Mouse (Mus musculus) midbrain, embryonic 14.5 days (tissue): Measurements from ENCODE around the gene Olfr653. TPM values are rescaled to one million over a fixed set of nuclear protein-coding genes. Genes with fewer than 3 reads are reported as not detected.

Experiments
- ATAC-seq: fragments of 200-750 bp; cut with Nextera tagmentation; 2 replicates; pipeline ENCODE4 v1.8.0; 2017; ENCODE audit warnings: moderate number of reproducible peaks, moderate library complexity; ENCODE audit not compliant: low FRiP score, low TSS enrichment
- DNase-seq: peaks from one replicate; pipeline ENCODE4 v3.0.0-alpha.2; 2015
- H3K27ac ChIP-seq: fragments of 300-500 bp; sonication (generic); replicated peaks from 2 replicates; pipeline ENCODE4 v1.5.1; 2014; ENCODE audit warnings: mild to moderate bottlenecking, low read depth, low read length, moderate library complexity
- H3K27me3 ChIP-seq: fragments of 300-500 bp; sonication (generic); 2 replicates; pipeline ENCODE4 v1.6.1; 2014; ENCODE audit warnings: low read length, control low read depth, mixed read lengths; ENCODE audit not compliant: control insufficient read depth, insufficient read depth
- H3K36me3 ChIP-seq: fragments of 300-500 bp; sonication (generic); 2 replicates; pipeline ENCODE4 v1.6.1; 2014; ENCODE audit warnings: low read length, control low read depth; ENCODE audit not compliant: control insufficient read depth, insufficient read depth
- H3K4me1 ChIP-seq: fragments of 300-500 bp; sonication (generic); 2 replicates; pipeline ENCODE4 v1.6.1; 2014; ENCODE audit warnings: mild to moderate bottlenecking, antibody characterized with exemption, low read length, control low read depth; ENCODE audit not compliant: control insufficient read depth, insufficient read depth
- H3K4me2 ChIP-seq: fragments of 300-500 bp; sonication (generic); 2 replicates; pipeline ENCODE4 v1.6.1; 2014; ENCODE audit warnings: mild to moderate bottlenecking, low read length, moderate library complexity
- H3K4me3 ChIP-seq: fragments of 300-500 bp; sonication (generic); replicated peaks from 2 replicates; pipeline ENCODE4 v1.5.1; 2014; ENCODE audit warnings: low read depth, low read length
- H3K9ac ChIP-seq: fragments of 300-500 bp; sonication (generic); replicated peaks from 2 replicates; pipeline ENCODE4 v1.6.1; 2014; ENCODE audit warnings: mild to moderate bottlenecking, low read length, moderate library complexity
- H3K9me3 ChIP-seq: fragments of 300-500 bp; sonication (generic); 2 replicates; pipeline ENCODE4 v1.6.1; 2016; ENCODE audit warnings: low read length, control low read depth, mixed read lengths; ENCODE audit not compliant: control insufficient read depth
- WGBS: fragments of 180-500 bp; shearing (Covaris S2); extraction: QIAGEN DNeasy Blood & Tissue Kit; methylation state at CpG from one replicate; pipeline ENCODE4 v1.1.7; 2014; 5-methylcytosine and 5-hydroxymethylcytosine counted together
- polyA plus RNA-seq: library from polyadenylated mRNA; unstranded; fragments of >200 nt; fragmentation: Nextera tagmentation; extraction: Ambion mirVana; gene quantifications from 2 replicates; pipeline ENCODE4 v1.2.1, GENCODE M21; 2014

The Olfr653 gene
- polyA plus RNA-seq, 1 experiment from 2014 or later = not detected

DNA sequence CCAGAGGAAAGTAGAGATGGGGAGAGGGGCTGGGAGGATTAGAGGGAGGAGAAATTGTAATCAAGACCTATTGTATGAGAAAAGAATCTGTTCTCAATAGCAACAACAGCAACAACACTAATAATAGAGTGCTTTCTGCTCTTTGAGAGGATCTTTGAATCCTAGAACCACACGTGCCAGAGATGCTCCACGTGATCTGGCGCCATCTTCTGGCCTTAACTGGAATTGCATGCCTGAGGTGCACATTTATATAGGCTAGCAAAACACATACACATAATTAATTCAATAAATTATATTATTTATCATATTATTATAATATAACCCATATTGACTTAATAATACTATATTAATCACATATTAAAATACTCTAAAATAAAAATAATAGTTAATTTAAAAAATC, 26.1 kb downstream of the Olfr653 start:
- no peak overlapping the region for H3K4me2 ChIP-seq
- no peaks in the 10 kb centered on the region for H3K4me1 ChIP-seq
- ATAC-seq = no peak
- H3K27me3 ChIP-seq = no peaks in the 10 kb centered on the region
- H3K9ac ChIP-seq = no peak overlapping the region
- no peak for DNase-seq
- no peak overlapping the region for H3K4me3 ChIP-seq
- no peaks in the 10 kb centered on the region; the same call in 1 of the 2 replicates for H3K9me3 ChIP-seq
- H3K36me3 ChIP-seq = no peaks in the 10 kb centered on the region
- no peak overlapping the region for H3K27ac ChIP-seq
- 7% methylated on average over 3 of the region's 3 CpGs for WGBS

- Histone ChIP-seq H3K36me3 (no peaks in the 10 kb centered on the region), H3K27me3 (no peaks in the 10 kb centered on the region), H3K9ac (no peak overlapping the region), H3K4me2 (no peak overlapping the region), H3K27ac (no peak overlapping the region), H3K4me3 (no peak overlapping the region), H3K9me3 (no peaks in the 10 kb centered on the region; the same call in 1 of the 2 replicates), H3K4me1 (no peaks in the 10 kb centered on the region)
- ATAC-seq = no peak
- no peak for DNase-seq
Measured at GRCm38 (mm10) chr7:104604727-104605126, 27.6 kb downstream of the Olfr653 start.

- Histone ChIP-seq H3K27me3 (no peaks in the 10 kb centered on the region), H3K36me3 (no peaks in the 10 kb centered on the region), H3K9me3 (no peaks in the 10 kb centered on the region), H3K27ac (no peak within 1 kb of the TSS), H3K4me1 (no peaks in the 10 kb centered on the region), H3K4me2 (no peak within 1 kb of the TSS), H3K9ac (no peak within 1 kb of the TSS), H3K4me3 (no peak within 1 kb of the TSS)
- ATAC-seq (no peak), DNase-seq (no peak)
- WGBS = 74% methylated on average over 4 of the region's 4 CpGs
Measured at GRCm38 (mm10) chr7:104613655-104614054, 36.5 kb downstream of the Olfr653 start, which contains the start of gene Olfr656. TSS of gene Olfr656 (plus strand) at chr7:104613955.

DNA sequence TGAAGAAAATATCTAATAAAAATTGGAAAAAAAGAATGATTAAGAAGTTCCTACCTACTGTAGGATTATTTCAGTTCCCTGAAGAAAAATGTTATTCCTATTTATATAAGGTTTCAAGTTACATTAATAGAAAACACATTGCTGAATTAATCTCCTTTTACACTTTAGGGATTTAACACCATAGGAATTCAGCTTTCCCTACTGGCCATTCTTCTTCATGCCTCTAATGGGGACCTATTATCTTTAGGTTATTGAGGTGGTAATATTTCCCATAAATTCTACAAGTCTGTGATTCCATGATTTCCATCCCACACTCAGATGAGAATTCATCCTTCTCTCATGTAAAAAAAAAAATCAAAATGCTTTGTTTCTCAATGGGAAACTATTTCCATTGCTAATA, 47.4 kb downstream of the Olfr653 start, which contains the start of gene Olfr657:
Gene Olfr657 (plus strand): TSS at position 301 of the 400 bp plus-strand sequence.
- no peak within 1 kb of the TSS for H3K9ac ChIP-seq
- no peaks in the 10 kb centered on the region for H3K27me3 ChIP-seq
- H3K4me1 ChIP-seq = no peaks in the 10 kb centered on the region
- H3K36me3 ChIP-seq = no peaks in the 10 kb centered on the region
- H3K4me3 ChIP-seq = no peak within 1 kb of the TSS
- DNase-seq (no peak), ATAC-seq (no peak)
- no peaks in the 10 kb centered on the region for H3K9me3 ChIP-seq
- H3K27ac ChIP-seq = no peak within 1 kb of the TSS
- no peak within 1 kb of the TSS for H3K4me2 ChIP-seq

Other genes starting within 250 kb of the Olfr653 start
- not detected in 2 replicates for gene Trim34b, start 247.8 kb upstream of the Olfr653 start, polyA plus RNA-seq
- 1.0 and 1.4 TPM in 2 replicates for gene Trim12c, start 224.0 kb upstream of the Olfr653 start, polyA plus RNA-seq
- gene Trim30b, start 207.4 kb upstream of the Olfr653 start, polyA plus RNA-seq = 0.07 TPM in 1 of 2 replicates, not detected in the other
- 0.32 TPM in 1 of 2 replicates, not detected in the other for gene Trim30c, start 176.5 kb upstream of the Olfr653 start, polyA plus RNA-seq
- gene Trim30a, start 112.1 kb upstream of the Olfr653 start, polyA plus RNA-seq = 0.18 and 2.0 TPM in 2 replicates
- gene Trim30d, start 69.5 kb upstream of the Olfr653 start, polyA plus RNA-seq = 0.19 and 0.66 TPM in 2 replicates
- not detected in 2 replicates for gene Olfr651, start 27.2 kb upstream of the Olfr653 start, polyA plus RNA-seq
- gene Olfr652, start 16.4 kb upstream of the Olfr653 start, polyA plus RNA-seq = not detected in 2 replicates
- gene Olfr654, start 9.7 kb downstream of the Olfr653 start, polyA plus RNA-seq = not detected in 2 replicates
- not detected in 2 replicates for gene Olfr655, start 24.5 kb downstream of the Olfr653 start, polyA plus RNA-seq
- not detected in 2 replicates for gene Olfr656, start 36.6 kb downstream of the Olfr653 start, polyA plus RNA-seq
- not detected in 2 replicates for gene Olfr657, start 47.5 kb downstream of the Olfr653 start, polyA plus RNA-seq
- 0.21 and 0.24 TPM in 2 replicates for gene Olfr658, start 70.0 kb downstream of the Olfr653 start, polyA plus RNA-seq
- gene Olfr659, start 89.4 kb downstream of the Olfr653 start, polyA plus RNA-seq = not detected in 2 replicates
- not detected in 2 replicates for gene Olfr661, start 109.2 kb downstream of the Olfr653 start, polyA plus RNA-seq
- gene Usp17le, start 200.2 kb downstream of the Olfr653 start, polyA plus RNA-seq = not detected in 2 replicates